Mouse (Mus musculus) retina, postnatal 7 days (tissue): Measurements from ENCODE around the gene Dok7.

ENCODE experiments used
- DNase-seq: peaks from one replicate; pipeline ENCODE4 v3.0.0-alpha.2; 2012; ENCODE audit warnings: low read depth, low spot score

Gene Dok7

DNA sequence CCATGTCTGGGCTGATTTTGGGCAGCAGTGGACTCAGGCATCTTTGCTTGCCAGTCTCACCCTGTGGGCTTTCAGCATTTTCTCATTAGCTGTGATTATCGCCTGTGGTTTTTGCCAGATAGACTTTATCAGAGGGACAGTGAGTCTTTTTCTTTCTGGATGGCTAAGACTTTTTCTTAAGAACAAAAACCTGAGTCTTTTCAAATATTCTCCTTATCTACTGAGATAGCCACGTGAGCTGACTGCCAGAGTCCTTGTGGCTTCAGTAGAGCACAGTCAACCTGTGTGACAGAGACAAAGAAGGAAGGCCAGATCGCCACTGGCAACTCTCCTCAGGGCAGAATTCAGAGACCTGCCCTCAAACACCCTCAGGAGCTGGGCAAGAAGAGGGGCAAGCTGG, 61.1 kb downstream of the Dok7 start:
- no peak for DNase-seq

DNA sequence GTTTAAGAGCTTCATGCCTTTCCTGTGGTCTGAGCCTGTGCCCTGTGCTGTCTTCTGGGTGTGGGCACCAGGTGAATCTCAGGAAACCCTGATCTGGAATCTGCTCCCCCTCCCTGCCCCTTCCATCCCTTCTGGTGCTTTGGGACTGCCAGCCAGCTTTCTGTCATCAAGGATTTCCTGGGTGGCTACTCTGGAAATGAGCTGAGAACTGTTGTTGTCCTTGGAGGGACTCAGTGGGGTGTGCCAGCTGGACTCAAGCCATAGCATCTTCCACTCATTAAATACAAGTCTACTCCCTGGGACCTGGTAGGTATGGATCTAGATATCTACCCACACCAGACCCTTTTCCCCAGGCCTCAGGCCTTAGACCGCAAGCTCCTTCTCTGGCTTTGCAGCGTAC, 61.9 kb downstream of the Dok7 start:
- no peak for DNase-seq

DNA sequence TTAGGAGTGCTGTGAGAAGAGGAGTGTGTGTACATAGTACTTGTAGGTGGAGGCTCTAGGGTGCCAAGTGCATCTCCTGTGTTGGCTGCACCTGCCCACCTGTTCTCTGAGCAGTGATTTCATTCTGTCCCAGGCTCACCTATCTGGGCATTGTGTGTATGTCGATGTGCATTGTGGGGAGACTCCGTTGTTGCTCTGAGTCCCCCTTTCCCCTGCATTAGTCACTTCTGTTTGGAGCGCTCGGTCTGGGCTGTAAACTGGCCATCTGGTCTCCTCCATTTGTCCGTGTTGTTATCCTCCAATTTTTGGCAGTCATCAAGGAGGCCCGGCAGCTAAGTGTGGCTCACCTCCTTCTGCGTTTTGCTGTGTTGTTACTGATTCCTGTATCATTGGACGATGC, 63.5 kb downstream of the Dok7 start:
- DNase-seq, result no peak

DNA sequence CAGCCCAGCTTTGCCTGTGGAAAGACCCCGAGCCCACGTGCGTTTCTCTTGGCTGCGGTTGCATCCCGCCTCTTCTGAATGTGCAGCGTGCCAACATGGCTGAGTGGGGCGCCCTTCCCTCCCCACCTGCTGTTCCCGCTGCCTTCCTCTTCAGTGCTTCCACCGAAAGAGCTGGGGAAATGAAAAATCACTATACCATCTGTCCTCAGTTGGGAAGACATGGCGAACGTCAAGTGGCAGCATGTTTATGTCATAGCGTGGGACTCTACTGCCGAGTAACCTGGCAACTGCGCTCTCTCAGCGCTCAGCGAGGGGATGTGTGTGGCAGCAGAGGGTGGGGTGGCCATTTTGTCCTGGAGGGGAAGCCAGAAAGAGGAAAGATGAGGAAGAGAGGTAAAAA, 72.6 kb downstream of the Dok7 start:
- no peak for DNase-seq

DNA sequence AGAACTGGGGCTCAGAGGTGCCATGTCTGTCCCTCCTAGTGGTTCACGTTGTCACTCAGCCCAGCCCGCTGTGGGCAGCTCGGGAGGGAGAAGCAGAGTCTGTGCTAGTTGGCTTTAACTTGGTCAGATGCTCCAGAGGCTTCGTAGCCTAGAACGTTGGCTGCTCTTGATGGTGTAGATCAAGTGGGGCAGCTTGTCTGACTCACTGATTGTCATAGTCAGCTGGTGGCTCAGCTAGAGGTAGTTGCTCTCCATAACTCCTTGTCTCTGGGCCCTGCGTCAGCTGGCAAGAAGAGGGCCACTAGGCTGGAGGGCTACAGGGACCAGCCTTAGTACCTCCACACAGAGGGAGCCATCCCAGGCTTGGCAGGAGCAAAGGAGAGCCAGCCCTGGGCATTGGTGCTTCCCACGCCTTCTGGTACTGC, 73.2 kb downstream of the Dok7 start:
- DNase-seq, result no peak

DNA sequence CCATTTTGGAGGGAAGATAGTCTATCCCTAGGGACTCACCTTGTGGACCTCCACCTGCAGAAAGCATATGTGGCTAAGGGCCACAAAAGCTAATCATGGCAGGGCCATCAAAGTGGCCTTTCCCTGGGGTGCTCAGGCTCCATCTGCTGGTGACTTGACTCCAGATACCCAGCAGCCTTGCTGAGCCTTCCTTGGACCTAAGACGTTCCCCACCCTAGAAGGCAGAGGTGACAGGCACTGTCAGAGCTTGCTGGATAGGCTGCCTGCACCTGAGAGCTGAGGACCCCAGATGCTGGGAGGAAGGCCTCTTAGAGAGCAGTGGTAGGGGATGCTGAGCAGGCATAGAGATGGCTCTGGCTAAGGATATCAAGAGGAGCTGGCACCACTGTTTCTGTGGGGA, 74.7 kb downstream of the Dok7 start:
- no peak for DNase-seq

DNA sequence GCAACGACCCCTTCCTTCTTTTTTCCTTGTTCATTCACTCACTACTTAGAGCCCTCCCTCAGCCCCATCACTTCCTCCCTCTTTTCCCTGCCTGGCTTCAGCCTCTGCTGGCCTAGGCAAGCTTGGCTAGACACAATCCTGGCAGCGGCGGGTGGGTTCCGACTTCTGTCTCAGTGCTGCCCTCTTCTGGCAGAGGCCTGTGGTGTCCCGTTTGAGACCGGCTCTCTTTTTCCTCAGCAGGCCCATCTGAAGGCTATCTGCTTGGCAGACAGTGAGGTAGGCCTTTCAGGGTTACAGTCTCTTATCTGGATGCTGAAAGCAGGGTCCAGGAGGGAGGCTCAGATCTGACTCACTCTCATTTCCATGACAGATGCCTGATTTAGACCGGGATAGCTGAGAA, 75.2 kb downstream of the Dok7 start:
- DNase-seq, result peak; percentile 78

DNA sequence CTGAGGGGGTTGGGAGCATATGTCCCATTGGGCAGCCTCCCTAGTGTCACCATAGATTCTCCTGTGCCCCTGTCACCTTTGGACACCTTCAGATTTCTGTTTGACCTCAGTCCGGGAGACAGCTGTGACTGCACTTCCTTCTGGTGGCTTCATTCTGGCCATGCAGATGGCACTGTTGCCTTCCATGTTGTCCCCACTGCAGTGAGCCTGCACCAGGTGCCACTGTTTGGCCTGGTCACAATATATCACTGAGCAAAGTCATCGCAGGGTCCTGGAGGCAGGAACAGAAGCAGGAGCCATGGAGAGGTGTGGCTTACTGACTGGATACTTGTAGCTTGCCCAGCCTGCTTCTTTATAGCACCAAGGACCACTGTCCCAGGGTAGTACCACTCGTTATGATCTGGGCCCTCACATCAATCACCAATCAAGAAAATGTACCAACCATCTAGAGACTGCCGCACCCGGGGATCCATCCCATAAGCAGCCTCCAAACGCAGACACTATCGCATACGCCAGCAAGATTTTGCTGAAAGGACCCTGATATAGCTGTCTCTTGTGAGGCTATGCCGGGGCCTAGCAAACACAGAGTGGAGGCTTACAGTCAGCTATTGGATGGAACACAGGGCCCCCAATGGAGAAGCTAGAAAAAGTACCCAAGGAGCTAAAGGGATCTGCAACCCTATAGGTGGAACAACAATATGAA, 75.9 kb downstream of the Dok7 start:
- no peak for DNase-seq

DNA sequence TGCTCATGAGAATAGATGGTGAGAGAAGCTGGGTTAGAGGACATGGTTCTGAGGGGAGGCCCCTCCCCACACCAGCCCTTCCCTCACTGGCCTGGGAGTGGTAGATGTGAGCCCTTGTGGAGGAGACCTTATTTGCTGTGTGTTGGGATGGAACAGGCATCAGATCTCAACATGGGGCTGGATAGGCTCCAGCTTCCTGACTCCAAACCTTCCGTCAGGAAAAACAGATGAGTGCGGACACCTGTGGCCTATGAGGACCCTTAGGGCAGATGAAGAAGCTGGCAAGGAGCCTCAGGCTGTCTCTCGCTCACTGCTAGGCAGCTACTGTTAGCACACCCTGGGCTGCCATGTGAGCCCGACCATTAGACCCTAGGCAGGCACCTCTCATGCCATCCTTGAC, 76.9 kb downstream of the Dok7 start:
- no peak for DNase-seq

DNA sequence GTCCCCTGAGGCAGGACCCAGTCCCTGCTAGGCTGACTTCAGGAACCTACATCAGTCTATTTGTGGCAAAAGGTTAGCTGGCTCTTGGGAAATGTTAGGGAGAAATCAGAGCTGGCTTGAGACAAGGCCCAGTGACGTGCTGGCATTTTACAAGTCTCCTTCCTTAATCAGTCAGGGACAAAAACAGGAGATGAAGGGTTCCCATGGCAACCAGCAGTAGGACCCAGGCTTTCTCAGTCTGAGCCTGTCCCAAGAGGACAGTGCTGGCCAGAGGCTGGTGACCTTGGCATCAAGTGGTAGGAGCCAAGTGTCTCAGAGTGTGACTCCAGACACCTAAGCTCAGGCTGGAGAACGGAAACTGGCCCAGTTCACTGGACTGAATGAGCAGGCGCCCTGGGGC, 77.7 kb downstream of the Dok7 start:
- DNase-seq, result no peak

DNA sequence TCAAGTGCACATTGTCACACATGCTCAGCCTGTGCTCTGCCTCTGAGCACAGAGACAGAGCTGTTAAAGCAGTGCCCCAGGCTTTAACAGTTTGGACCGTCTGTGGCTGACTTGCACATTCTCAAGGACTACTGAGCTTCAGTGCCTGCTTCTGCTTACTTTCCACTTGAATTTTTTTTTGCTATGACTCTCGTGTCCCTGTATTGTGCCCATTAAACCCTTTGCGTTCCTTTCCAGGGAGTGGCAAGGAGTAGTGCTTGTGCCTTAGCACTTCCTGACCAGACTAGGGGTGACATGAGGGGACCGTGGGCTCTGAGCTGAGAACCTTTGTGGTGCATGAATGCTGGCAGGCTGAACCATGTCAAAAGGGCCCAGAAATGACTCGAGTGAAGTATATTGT, 79.3 kb downstream of the Dok7 start:
- DNase-seq, result no peak
